Mouse (Mus musculus) testis, adult 2 months (tissue): Measurements from ENCODE around the gene Gse1.

Source experiments
- CTCF ChIP-seq: fragments of 200-500 bp; IDR thresholded peaks from 2 replicates; pipeline ENCODE4 v1.5.1; 2012; ENCODE audit warnings: low read depth, mild to moderate bottlenecking, inconsistent platforms, low read length, moderate library complexity; ENCODE audit not compliant: control insufficient read depth, insufficient read depth, insufficient replicate concordance
- POLR2A ChIP-seq: fragments of 200-500 bp; IDR thresholded peaks from 2 replicates; pipeline ENCODE4 v1.6.1; 2012; ENCODE audit warnings: low read depth, mild to moderate bottlenecking, inconsistent platforms, low read length, moderate library complexity; ENCODE audit not compliant: control insufficient read depth

DNA sequence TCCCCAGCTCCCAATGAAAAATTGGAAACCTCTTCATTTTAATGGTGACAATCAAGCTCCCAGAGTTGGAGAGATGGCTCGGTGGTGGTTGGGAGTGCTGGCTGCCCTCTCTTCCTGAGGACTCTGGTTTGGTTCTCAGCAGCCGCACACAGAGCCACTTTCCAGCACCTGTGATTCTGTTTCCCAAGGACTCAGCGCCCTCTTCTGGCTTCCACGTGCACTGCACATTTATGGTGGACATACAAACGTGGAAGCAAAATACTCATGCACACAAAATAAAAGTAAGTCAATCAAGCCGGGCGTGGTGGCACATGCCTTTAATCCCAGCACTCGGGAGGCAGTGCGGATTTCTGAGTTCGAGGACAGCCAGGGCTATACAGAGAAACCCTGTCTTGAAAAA lies 16.3 kb downstream of the Gse1 start:
- TF ChIP-seq CTCF (peak; percentile 52; the same call in 1 of the 2 replicates), POLR2A (no peak)
